Mouse (Mus musculus): Measurements from ENCODE around the gene Tnfrsf1b.

Gene Tnfrsf1b

DNA sequence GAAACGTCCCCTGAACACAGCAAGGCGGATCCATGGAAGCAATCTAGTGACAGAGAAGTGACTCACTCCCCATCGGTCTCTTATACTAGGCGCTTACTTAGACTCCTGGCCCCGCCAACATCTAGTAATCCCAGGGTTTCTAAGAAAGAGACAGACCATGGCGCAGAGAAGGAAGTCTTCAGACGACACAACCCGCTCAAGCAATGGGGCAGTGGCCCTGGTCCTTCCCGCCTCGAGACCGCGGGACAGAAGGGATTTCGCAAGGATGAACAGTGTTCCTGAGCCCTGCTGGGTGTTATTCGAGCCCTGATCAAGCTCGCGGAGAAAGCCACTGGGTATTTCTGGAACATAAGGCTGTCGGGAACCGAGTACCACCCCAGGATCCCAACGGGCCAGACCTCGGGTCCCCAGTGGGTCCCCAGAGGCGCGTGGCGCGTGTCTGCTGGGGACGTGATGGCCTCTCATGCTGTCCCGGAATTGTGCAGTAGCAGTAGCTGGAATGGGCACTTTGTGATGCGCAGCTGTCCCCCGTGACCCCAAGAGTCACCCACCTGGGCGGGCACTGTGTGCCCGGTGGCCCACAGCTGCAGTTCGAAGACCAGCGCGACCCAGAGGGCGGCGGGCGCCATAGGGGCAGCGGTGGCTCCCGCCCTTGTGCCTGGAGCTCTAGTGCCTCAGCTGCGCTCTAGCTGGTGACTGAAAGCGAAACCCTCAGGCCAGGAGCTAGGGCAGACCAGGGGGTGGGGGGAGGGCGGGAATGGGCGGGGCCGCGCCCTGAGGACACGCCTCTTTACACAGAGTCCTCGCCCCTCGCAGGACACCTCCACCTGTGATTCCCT is at the start of gene Tnfrsf1b:
Gene Tnfrsf1b (minus strand): TSS at position 698 of the 839 bp plus-strand sequence.
- no peak for DNase-seq (ENCODE audit: low read depth)

DNA sequence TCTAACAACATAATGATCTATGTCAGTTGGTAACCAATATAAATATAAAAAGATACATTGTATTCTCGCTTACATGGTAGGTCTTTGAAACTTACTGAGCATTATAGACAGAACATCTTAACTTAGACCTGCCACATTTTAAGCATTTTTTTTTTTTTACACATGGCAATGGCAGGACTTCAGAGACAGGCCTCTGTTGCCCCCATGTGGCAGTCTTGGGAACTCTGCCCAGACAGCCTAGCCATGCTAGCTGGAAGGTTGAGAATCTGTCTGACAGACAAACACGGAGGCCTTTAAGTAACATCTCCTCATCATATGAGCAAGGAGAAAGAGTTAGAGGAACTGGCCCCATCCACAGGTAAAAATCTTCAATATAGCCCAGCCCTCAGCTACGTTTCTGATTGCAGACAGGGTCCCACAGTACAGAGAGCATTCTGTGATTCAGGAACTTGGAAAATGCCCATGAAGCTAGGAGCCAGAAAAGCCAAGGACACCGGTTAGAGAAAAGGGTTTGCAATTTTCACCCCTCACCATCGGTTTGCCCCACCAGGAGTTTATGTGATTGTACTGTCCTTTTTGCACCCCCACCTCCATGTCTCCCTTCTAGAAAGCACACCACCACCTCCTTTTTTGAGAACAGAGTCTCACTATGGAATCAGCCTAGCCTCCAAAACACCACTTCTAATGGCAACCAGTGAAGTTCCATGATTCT is 49.1 kb upstream of the Tnfrsf1b start:
- DNase-seq (ENCODE audit: low read depth), result peak; percentile 24

DNA sequence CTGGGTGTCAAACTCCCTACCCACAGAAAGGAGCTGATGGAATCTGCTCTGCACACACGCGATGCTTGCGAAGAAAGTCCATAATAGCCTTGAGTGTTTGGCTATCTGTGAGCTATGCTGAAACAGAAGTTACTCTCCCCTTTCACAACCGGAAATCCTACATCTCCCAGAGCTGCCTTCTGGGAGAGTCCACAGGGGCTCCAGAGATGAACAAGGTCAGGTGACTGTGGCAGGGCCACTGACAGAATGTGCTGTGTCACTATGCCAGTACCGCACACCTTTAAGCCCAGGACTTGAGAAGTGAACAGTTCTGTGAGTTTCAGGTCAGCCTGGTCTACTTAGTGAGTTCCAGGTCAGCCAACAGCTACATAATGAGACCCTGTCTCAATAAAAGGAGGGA is 47.9 kb upstream of the Tnfrsf1b start:
- DNase-seq (ENCODE audit: low read depth), result no peak

DNA sequence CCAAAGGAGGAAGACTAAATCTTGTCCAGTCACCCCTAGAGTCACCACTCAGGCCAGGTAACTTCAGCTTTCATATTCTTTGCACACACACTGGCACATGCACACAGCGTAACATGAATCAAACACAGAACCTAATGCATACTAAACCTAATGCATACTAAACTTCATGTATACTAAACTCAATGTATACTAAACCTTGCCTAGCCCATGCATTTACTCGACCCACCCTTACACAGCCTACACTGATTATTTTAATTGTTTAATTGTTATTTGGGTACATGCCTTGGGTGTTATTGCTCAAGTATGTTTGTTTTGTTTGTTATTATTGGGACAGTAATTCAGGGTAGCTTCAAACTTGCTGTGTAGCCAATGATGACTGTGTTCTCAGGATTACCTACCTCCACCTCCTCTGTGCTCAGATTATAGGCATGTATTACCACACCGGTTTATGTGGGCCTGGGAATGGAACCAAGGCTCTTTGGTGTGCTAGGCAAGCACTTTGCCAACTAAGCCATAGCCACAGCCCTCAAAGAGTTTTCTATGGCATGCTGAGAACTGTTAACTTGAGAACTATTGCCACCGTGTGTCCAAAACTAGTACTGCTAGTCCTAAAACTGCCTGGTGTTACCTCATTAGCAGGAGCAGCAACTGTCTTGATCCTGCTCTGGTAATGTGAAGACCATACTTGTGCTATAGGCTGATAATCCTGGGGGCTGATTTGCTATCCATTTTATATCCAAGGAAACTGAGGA is 39.9 kb upstream of the Tnfrsf1b start:
- peak; percentile 80 for DNase-seq (ENCODE audit: low read depth)

DNA sequence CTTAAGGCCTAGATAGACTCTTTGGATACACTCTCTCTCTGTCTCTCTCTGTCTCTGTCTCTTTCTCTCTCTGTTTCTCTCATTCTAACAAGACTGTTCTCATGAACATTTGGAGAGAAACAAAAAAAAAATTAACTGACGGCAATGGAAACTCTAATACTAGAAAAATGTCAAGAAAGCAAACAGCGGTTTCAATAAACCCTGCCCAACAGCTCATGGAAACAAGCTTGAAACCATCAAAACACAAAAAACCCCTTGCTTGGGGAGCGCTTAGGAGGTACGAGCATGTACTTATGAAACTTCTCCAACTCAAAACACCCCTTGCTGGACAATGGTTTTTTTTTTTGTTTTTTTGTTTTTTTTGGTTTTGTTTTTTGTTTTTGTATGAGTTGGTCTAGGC is 38.0 kb upstream of the Tnfrsf1b start:
- no peak for DNase-seq (ENCODE audit: low read depth)

DNA sequence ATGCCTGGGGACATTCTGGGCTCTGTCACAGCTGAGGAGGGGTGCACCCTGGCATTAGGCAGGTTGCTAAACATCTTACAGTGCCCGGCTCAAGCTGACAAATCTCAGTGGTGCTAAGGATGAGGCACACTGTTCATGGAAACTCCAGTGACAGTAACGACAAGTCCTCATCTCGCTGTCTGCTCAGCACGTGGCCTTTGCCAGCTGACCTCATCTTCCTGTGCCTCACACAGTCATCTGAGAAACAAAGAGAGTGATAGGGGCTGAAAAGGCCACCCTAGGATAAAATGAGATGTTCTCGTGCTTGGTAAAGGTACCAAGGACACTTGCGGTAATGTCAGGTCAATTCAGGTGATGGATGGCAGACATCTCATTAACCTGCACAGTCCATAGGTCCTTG is 36.8 kb upstream of the Tnfrsf1b start:
- no peak for DNase-seq (ENCODE audit: low read depth)

DNA sequence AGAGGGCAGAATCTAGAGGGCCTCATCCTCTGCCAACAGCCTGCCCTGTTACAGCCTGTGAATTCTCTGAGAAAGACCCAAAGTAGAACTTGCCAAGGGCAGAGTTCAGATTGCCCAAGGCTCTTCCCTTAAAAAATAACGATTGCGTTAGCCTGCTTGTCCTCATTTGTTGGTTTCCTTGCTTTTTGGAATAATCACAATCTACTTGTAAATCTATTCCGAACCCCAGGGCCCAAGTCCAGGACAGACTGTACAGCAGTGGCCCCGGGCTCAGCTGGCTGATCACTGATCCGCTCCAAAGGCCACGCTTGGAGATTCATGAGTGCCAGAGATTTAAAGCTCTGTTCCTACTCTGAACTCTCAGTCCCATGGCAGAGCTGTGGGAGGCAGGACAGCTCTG is 34.3 kb upstream of the Tnfrsf1b start:
- DNase-seq (ENCODE audit: low read depth), result no peak

DNA sequence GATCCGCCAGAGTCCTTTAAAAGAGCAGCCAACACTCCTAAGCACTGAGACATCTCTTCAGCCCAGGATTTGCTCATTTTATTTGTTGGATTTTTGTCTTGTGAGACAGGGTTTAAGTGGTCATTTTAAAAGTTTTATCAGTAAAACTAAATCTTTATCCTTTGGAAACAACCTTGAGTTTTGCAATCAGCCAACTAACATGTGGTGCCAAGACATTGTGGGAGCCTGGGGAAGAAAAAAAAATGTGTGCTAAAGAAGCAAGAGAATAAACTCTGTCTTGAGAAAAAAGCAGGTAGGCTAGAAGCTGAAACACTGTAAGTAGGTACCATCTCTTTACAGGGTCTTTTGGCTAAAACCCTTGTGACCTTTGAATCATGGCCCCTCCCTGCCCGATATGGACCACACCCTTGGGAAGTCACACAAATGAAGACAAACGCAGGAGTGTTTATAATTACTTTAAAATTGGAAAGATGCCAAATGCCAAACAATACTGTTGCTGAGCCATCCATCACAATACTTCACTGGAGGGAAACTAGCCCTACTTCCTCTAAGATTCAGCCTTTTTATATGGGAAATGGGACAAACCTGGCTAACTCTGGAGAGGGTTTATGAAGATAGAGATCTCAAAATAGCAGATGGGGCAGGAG is 32.2 kb upstream of the Tnfrsf1b start:
- DNase-seq (ENCODE audit: low read depth), result peak; percentile 57

DNA sequence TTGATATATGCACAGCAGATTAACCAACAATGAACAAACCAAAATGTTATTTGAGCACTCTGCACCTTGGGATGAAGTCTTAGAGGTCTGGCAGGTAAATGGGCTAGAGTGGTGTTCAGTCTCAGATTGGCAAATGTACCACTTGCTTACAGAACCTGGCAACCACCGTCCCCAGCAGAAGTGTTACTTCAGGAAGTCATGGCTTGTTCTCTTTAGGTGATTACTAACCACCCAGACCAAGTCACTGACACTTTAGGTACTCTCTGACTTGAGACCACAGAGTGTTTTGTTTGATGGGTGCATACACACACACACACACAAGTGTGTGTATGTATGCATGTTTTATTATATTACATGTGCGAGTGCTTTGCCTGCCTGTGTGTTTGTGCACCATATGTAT is 31.6 kb upstream of the Tnfrsf1b start:
- no peak for DNase-seq (ENCODE audit: low read depth)

DNA sequence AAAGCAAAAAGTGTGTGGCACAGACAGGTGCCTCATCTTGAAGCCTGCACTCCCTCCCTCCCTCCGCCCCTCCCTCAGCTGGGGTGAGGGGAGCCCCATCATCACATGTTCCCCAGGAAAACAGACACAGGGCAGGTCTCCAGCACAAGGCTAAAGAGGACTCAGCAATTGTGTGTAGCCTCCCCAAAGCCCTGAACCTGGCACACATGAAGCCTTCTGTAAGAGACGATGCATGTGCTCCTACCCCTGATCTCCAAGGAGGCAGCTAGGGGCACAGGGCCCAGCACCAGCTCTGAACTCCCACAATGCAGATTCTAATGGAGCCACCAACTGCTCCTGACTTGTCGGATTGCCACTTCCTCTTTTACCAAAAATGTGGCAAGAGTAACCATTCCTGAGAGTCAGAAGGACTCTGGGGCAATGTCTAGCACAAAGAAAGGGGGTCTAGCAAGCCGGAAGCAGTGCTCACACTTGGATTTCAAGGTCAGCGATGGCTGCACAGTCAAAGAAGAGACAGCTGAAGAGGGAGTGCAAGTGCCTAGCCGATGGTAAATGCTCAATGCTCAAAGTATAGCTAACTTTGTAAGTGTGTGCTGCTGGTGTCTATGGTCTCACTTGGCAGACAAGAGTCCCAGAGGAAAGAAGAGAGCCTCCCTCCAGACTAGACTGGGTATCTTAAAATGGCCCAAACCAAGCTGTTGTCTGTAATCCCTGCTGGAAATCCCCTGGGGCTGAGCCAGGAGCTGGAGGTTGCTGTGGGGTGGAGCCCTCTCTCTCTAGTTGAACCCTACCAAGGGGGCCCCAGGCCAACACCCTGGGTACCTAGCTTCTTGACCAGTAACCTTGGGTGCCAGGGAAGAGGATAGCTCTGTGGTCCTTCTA is 29.9 kb upstream of the Tnfrsf1b start:
- DNase-seq (ENCODE audit: low read depth), result no peak

DNA sequence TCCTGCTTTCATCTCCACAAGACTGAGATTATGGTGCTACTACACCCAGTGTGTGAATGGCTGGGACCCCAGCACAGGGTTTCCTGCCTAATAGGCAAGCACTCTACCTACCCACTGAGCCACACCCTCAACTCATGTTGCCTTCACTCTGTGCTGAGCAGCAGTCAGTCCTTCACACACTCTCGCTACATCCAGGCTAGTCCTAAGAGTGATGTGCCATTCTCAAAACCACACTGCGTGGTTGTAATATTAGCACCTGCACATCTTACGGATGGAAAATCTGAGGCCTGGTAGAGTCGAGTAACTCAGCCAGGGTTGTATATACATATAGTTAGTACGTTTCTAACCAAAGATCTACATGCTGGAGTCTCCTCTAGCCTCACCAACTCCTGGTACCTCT is 28.2 kb upstream of the Tnfrsf1b start:
- no peak for DNase-seq (ENCODE audit: low read depth)

DNA sequence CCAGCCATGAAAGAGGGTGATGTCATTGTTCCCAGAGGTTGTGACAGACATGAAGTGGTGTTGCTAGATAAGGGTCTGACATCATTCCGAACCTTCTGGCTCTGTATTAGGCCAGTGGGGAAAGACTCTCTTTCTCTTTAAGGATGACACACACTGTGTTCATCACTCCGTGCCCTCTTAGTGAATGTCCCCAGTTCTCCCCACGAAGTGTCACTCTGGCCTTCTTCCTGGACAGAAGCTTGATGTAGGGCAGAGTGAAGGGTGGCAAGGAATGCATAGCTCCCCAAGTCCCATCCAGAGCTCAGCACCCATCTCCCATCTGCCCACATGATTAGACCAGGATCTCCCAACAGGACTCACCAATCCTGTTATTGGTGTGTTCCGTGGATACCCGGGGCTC is 27.3 kb upstream of the Tnfrsf1b start:
- no peak for DNase-seq (ENCODE audit: low read depth)

DNA sequence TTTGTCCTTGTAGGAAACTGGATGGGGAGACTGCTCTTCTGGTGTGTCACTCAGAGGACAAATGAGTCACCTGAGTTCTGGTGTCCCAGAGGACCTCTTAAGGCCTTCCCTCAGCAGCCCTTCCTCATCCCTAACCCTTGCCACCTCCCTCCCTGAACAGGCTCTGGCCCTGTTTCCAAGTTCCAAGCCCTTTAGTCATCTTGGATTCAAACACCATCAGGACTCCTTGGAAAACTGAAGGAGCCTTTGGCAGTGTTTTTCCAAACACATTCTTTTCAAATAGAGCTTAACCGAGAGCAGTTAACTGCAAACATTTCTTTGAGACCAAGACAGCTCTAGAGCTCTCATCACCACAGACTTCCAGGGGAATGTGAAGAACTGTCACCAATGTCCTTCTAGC is 26.1 kb upstream of the Tnfrsf1b start:
- DNase-seq (ENCODE audit: low read depth), result peak; percentile 89

DNA sequence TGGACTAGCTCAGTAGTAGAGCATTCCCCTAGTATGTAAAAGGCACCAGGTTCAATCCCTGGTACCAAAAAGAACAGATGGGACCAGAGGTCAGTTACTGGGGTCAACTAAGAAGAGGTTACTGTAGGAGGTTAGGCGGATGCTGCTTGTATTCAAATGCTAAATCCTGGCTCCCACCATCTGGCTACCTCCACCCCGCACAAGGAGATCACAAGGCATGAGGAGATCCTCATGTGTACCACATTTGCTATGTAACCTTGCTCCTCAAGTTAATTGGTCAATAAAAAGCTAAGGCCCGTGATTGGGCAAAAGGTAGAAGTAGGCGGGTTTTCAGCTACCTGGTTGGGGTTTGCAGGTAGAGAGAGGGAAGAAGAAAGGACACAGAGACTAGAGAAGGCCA is 25.0 kb upstream of the Tnfrsf1b start:
- no peak for DNase-seq (ENCODE audit: low read depth)

DNA sequence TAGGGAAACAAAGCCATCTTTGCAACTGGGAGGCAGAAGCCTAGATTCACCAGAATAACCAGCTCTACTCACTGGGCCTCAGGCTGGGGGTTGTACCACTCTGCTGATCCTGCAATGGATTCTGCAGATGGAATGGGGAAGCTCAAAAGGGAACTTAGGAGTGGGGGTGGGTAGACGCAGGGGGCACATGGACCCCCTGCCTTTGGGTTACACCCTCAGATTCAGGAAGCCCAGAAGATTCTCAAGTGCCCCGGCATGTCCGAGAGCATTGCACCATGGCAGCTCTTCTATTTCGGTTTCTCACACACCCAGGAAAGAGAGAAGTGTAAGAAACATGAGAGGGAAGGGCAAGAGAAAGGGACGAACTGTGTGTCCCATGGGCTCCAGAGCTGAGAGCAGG is 23.5 kb upstream of the Tnfrsf1b start:
- DNase-seq (ENCODE audit: low read depth), result no peak

DNA sequence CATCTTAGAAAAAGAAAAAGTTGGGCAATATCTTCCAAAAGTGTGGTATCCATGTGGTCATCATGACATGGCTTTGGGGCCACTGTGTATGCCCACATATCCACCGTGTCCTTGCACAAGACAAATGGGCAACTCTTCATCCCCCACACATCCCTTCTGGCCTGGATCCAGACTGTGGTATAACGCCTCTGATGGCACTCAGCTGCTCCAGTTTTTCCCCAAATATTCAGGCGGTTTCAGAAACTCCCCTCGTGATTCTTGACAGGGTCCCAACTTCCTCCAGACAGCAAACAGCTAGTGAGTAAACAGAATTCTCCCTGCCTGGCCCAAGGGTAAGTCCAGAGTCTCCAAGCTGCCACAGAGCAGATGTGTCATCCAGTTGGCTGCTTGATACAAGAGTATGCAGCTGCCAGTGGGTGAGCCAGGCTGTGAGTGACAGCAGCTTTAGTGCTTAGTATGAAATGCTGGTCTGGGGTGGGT is 21.0 kb upstream of the Tnfrsf1b start:
- peak; percentile 83 for DNase-seq (ENCODE audit: low read depth)

DNA sequence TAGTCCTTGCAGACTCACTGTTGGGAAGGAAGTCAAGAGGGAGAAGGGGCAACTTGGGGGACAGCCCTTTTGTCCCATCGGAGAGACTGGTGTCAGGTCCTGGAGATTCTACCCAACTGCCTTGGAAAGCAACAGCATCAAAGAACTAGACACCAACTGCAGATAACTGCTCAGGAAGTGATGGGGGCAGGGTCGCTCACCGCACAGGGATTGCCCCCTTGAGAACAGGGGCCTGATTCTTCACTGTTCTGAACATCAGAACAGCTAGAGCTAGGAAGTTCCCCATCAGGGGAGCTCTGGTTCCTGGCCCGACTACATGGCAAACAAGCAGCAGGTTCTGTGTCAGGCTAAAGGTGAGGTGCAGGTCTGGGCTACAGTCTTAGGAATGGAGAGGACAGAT is 19.8 kb upstream of the Tnfrsf1b start:
- DNase-seq (ENCODE audit: low read depth), result no peak

DNA sequence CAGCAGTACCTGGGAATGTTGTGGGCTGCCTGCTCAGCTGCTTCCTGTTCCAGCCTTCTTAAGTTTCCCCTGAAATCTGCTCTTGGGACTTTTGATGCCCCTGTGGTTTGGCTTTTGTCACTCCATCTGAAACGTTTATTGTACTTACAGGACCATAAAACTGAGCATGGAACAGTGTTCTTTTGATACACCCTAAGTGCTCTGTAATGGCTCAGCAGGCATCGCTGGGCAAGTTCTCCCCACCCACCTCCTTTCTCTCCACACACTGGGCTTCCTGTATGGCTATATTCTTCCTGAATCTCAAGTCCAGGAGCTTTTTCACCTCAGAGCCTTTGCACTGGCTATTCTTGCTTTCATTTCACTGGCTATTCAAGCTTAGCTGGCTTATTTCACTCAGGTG is 18.1 kb upstream of the Tnfrsf1b start:
- DNase-seq (ENCODE audit: low read depth), result no peak

DNA sequence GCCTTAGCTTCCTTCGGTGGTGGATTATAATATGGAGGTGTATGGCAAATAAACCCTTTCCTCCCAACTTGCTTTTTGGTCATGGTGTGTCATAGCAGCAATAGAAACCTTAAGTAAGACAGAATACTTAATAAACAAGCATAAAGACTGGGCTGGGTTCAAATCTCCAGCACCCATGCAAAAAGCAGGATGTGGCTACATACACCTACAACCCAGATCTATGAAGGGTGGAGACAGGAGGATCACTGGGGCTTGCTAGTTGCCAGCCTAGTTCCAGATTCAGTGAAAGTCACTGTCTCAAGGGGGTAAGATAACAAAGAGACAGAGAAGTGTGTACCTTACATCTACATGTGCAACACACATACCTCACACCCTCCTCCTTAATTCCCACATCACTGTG is 16.9 kb upstream of the Tnfrsf1b start:
- no peak for DNase-seq (ENCODE audit: low read depth)

DNA sequence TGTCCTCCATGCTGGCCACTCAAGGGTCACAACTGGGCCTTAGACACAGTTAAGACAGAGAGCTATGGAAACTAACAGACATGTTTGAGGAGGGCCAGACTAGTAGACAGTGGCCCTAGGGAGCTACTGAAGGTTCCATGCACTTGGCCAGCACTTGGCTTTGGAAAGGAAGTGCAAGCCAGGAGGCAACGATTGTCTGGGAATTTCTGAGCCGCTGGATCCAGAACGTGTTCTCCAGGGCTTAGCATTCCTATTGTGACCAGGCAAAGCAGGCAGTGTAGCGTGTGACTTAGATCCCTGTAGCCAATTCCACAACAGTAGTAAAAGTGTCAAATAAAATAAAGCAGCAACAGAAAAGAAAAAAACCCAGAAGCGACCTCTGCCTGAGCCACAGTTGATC is 14.1 kb upstream of the Tnfrsf1b start:
- peak; percentile 54 for DNase-seq (ENCODE audit: low read depth)

DNA sequence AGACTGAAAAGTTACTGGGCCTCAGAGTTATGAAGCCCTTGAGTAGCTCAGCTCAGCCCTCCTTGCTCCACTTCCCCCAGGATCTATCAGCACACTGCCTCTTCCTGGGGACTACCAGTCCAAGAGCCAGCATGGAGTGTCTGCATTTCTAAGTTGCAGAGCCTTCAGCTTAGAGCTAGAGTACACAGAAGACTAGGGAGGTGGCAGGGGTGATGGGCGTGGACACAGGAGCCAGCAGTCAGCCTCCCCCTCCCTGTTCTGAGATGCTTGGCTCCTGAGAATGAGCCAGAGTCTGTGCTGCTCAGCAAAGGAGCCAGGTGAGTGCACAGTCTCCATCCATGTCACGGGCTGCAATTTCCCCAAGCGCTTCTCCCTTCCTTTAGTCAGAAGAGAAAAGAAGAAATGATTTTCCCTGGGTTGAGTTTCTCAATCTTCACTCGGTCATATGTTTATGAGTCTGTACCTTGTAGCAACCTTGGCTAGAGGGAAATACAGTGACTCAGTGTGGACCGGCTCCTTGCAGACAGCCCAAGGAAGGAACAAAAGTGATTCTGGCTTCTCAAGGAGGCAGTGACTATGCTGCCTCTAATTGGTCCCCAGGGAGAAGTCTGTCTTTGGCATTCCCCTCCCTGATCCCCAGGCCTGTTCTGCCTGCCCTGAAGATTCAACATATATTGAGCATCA is 11.2 kb upstream of the Tnfrsf1b start:
- DNase-seq (ENCODE audit: low read depth), result peak; percentile 79

Measured in fibroblast of lung, adult 2 months (primary cell).